Comparison of ENCODE assay signal across 18 mouse cellular contexts in genomic region chr5:36103483-36103882, GRCm38 (mm10).
DNase-seq lines count a peak whose midpoint lies in the region; ATAC-seq and TF ChIP-seq lines count a peak whose summit lies in the region.
"Had no signal": no experiment of that assay in that cellular context is flagged by ENCODE, and none has a peak within 500 bp of the region (broad histone marks: within the 10 kb centered on the region; RNA-seq: fewer than 3 reads in every experiment).

No protein-coding gene starts in this region.

- no peaks in the 10 kb centered on the region for H3K4me1 ChIP-seq in hindbrain, postnatal 0 days (ENCODE audit: insufficient read depth, low read length)
- 0 out of 2 replicates have a peak, but pooled peaks cover 2% of the 10 kb centered on the region for H3K4me1 ChIP-seq in hindbrain, embryonic 14.5 days (replicated peaks; ENCODE audit: control insufficient read depth, insufficient read depth, low read length)
- H3K4me1 ChIP-seq in lung, postnatal 0 days (ENCODE audit: insufficient read depth, low read depth, low read length), result peaks cover 5% of the 10 kb centered on the region; the same call in 1 of the 2 replicates
- no peaks in the 10 kb centered on the region for H3K4me1 ChIP-seq in ES-E14 (ENCODE audit: control insufficient read depth in 2 of 2, insufficient read depth in 2 of 2, low read length in 2 of 2, poor library complexity in 1 of 2)
- no peaks in the 10 kb centered on the region for H3K4me1 ChIP-seq in stomach, postnatal 0 days (replicated peaks; ENCODE audit: control insufficient read depth, insufficient read depth)

- peak; percentile 29; the same call in 1 of the 2 replicates for TF ChIP-seq CTCF in hindbrain, postnatal 0 days (IDR thresholded peaks at IDR 0.05; ENCODE audit: low read depth)
- peak; percentile 51 for TF ChIP-seq CTCF in lung, postnatal 0 days (IDR thresholded peaks at IDR 0.05)
- peak; percentile 43 for TF ChIP-seq CTCF in stomach, postnatal 0 days (IDR thresholded peaks at IDR 0.05; ENCODE audit: low read depth)

- no peak for DNase-seq in hindbrain, postnatal 0 days (ENCODE audit: low spot score)
- no peak for DNase-seq in hindbrain, embryonic 14.5 days (ENCODE audit: low spot score)
- no peak for DNase-seq in lung, postnatal 0 days (ENCODE audit: low spot score)
- no peak for DNase-seq in lung, adult 18-20 months
- DNase-seq in ES-E14 (ENCODE audit: low read depth, low spot score), result peak; percentile 27
- no peak for DNase-seq in stomach, postnatal 0 days (ENCODE audit: low spot score)
- DNase-seq in kidney, postnatal 25 days, result no peak
- DNase-seq in cerebellum, postnatal 10 days, result no peak
- DNase-seq: cerebellum, adult 9-10 months; gastrocnemius, postnatal 25 days; kidney, adult 8-10 months; kidney, postnatal 4 days; lung, adult 2 months had no signal

- in situ Hi-C loops in ES-E14 (cut with MboI; ENCODE audit: low sequenced_read_pairs in 2 of 2, unreplicated experiment in 2 of 2), result no loop called here

- no peaks in the 10 kb centered on the region for H3K36me3 ChIP-seq in hindbrain, postnatal 0 days (ENCODE audit: insufficient read depth, low read length)
- no peaks in the 10 kb centered on the region for H3K36me3 ChIP-seq in hindbrain, embryonic 14.5 days (replicated peaks; ENCODE audit: control insufficient read depth, insufficient read depth)
- H3K36me3 ChIP-seq in lung, postnatal 0 days (ENCODE audit: insufficient read depth, low read length), result no peaks in the 10 kb centered on the region
- no peaks in the 10 kb centered on the region for H3K36me3 ChIP-seq in ES-E14 (ENCODE audit: control insufficient read depth, insufficient read depth, low read length, poor library complexity, severe bottlenecking)
- H3K36me3 ChIP-seq in stomach, postnatal 0 days (ENCODE audit: control insufficient read depth, insufficient read depth, low read length), result no peaks in the 10 kb centered on the region
- H3K36me3 ChIP-seq: hindbrain, embryonic 10.5 days; midbrain, embryonic 12.5 days; neural tube, embryonic 12.5 days had no signal

- H3K27me3 ChIP-seq in hindbrain, postnatal 0 days (ENCODE audit: insufficient read depth, low read length), result no peaks in the 10 kb centered on the region
- H3K27me3 ChIP-seq in hindbrain, embryonic 14.5 days (ENCODE audit: control insufficient read depth, insufficient read depth, low read length), result no peaks in the 10 kb centered on the region
- no peaks in the 10 kb centered on the region for H3K27me3 ChIP-seq in lung, postnatal 0 days (replicated peaks; ENCODE audit: insufficient read depth, low read length)
- no peaks in the 10 kb centered on the region for H3K27me3 ChIP-seq in stomach, postnatal 0 days (ENCODE audit: control insufficient read depth, insufficient read depth, low read length)
- H3K27me3 ChIP-seq: forebrain, embryonic 13.5 days; neural tube, embryonic 12.5 days had no signal

- H3K9me3 ChIP-seq in hindbrain, postnatal 0 days (ENCODE audit: low read length), result no peaks in the 10 kb centered on the region
- H3K9me3 ChIP-seq in hindbrain, embryonic 14.5 days (ENCODE audit: control insufficient read depth, low read length), result no peaks in the 10 kb centered on the region
- no peaks in the 10 kb centered on the region for H3K9me3 ChIP-seq in lung, postnatal 0 days (ENCODE audit: low read length)
- H3K9me3 ChIP-seq in ES-E14 (ENCODE audit: control insufficient read depth, insufficient read depth, low read depth, low read length), result no peaks in the 10 kb centered on the region
- H3K9me3 ChIP-seq in stomach, postnatal 0 days (ENCODE audit: control insufficient read depth, low read length), result no peaks in the 10 kb centered on the region
- H3K9me3 ChIP-seq: forebrain, embryonic 13.5 days; hindbrain, embryonic 10.5 days; midbrain, embryonic 12.5 days; neural tube, embryonic 12.5 days had no signal

- no peak for ATAC-seq in hindbrain, postnatal 0 days
- no peak for ATAC-seq in hindbrain, embryonic 14.5 days (ENCODE audit: low FRiP score)
- ATAC-seq in lung, postnatal 0 days, result no peak
- no peak for ATAC-seq in stomach, postnatal 0 days (ENCODE audit: low FRiP score, low TSS enrichment)
- ATAC-seq: forebrain, embryonic 13.5 days had no signal

- H3K4me2 ChIP-seq in hindbrain, postnatal 0 days (ENCODE audit: low read depth, low read length), result no peak overlapping the region
- H3K4me2 ChIP-seq in hindbrain, embryonic 14.5 days (replicated peaks), result no peak overlapping the region
- no peak overlapping the region for H3K4me2 ChIP-seq in lung, postnatal 0 days (replicated peaks; ENCODE audit: low read depth, low read length)
- no peak overlapping the region for H3K4me2 ChIP-seq in stomach, postnatal 0 days (replicated peaks; ENCODE audit: low read depth)
- H3K4me2 ChIP-seq: forebrain, embryonic 13.5 days; midbrain, embryonic 12.5 days; neural tube, embryonic 12.5 days had no signal

- H3K9ac ChIP-seq in hindbrain, postnatal 0 days (replicated peaks; ENCODE audit: low read length), result no peak overlapping the region
- H3K9ac ChIP-seq in hindbrain, embryonic 14.5 days, result no peak overlapping the region
- H3K9ac ChIP-seq in lung, postnatal 0 days (replicated peaks; ENCODE audit: low read depth), result no peak overlapping the region
- no peak overlapping the region for H3K9ac ChIP-seq in ES-E14 (ENCODE audit: insufficient read depth, low read depth, low read length, poor library complexity, severe bottlenecking)
- H3K9ac ChIP-seq in stomach, postnatal 0 days (ENCODE audit: low read length), result no peak overlapping the region
- H3K9ac ChIP-seq: forebrain, embryonic 13.5 days; midbrain, embryonic 12.5 days; neural tube, embryonic 12.5 days had no signal

- 87% methylated on average over 2 of the region's 2 CpGs for WGBS in hindbrain, postnatal 0 days
- WGBS in hindbrain, embryonic 14.5 days, result 87% methylated on average over 2 of the region's 2 CpGs
- WGBS in lung, postnatal 0 days, result 93% methylated on average over 2 of the region's 2 CpGs
- WGBS in stomach, postnatal 0 days, result 90% methylated on average over 2 of the region's 2 CpGs

- no peak for TF ChIP-seq EP300 in lung, postnatal 0 days (IDR thresholded peaks at IDR 0.05)
- TF ChIP-seq EP300 in stomach, postnatal 0 days (optimal IDR thresholded peaks at IDR 0.05), result no peak

- H3K27ac ChIP-seq in hindbrain, postnatal 0 days, result no peak overlapping the region
- H3K27ac ChIP-seq in hindbrain, embryonic 14.5 days, result no peak overlapping the region
- H3K27ac ChIP-seq in lung, postnatal 0 days (ENCODE audit: low read length), result no peak overlapping the region
- no peak overlapping the region for H3K27ac ChIP-seq in ES-E14 (ENCODE audit: insufficient read depth, low read depth, low read length, poor library complexity, severe bottlenecking)
- no peak overlapping the region for H3K27ac ChIP-seq in stomach, postnatal 0 days (replicated peaks)
- H3K27ac ChIP-seq: forebrain, embryonic 13.5 days; hindbrain, embryonic 10.5 days; macrophage; midbrain, embryonic 12.5 days; neural tube, embryonic 12.5 days had no signal

- no peak overlapping the region for H3K4me3 ChIP-seq in hindbrain, postnatal 0 days (ENCODE audit: low read length)
- H3K4me3 ChIP-seq in hindbrain, embryonic 14.5 days (replicated peaks; ENCODE audit: low read length), result no peak overlapping the region
- H3K4me3 ChIP-seq in lung, postnatal 0 days (ENCODE audit: low read depth, low read length), result no peak overlapping the region
- H3K4me3 ChIP-seq in ES-E14 (ENCODE audit: insufficient read depth in 1 of 2, low read depth in 1 of 2, low read length in 2 of 2, poor library complexity in 1 of 2, severe bottlenecking in 1 of 2), result no peak overlapping the region
- H3K4me3 ChIP-seq in stomach, postnatal 0 days (ENCODE audit: low read depth, low read length), result no peak overlapping the region
- H3K4me3 ChIP-seq: forebrain, embryonic 13.5 days; hindbrain, embryonic 10.5 days; midbrain, embryonic 12.5 days; neural tube, embryonic 12.5 days had no signal

TF ChIP-seq in ES-E14, 5 proteins besides CTCF, POLR2A, EP300 and RAD21:
- TF ChIP-seq ZC3H11A (IDR thresholded peaks at IDR 0.05; ENCODE audit: borderline replicate concordance, low read depth, low read length), result no peak
- no peak for TF ChIP-seq CHD2 (IDR thresholded peaks at IDR 0.05; ENCODE audit: low read depth, low read length)
- no peak for TF ChIP-seq ZNF384 (IDR thresholded peaks at IDR 0.05; ENCODE audit: low read depth, low read length)
- no peak for TF ChIP-seq MAFK (IDR thresholded peaks at IDR 0.05; ENCODE audit: insufficient read depth, low read depth, low read length)
- no peak for TF ChIP-seq HCFC1 (IDR thresholded peaks at IDR 0.05; ENCODE audit: borderline replicate concordance, insufficient read depth, low read length)
